ENCODE assay signal across 8 mouse cellular contexts in the genomic region with DNA sequence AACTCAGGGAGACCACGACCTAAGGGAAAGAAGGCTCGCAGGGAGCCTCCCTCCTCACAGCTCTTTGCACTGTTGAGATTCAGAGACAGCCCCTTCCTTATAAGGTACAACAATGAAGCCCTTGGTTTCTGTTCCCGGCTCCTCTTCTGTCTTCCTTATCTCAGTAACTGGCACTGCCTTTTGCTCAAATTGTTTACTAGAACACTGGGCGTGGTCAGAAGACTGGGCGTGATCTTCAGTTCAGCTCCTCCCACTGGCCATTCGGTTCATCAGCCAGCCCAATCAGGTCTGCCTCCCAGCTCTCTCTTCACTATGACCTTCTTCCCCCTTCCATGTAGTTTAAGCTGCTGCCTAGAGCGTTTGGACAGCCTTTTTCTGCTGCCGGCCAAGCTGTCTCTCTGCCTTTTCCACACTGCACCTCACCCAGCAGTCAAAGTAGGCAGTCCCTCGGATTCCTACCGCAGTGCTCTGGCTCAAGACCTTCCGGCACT. TPM values are rescaled to one million over a fixed set of nuclear protein-coding genes. Genes with fewer than 3 reads are reported as not detected.
DNase-seq lines count a peak whose midpoint lies in the region; ATAC-seq and TF ChIP-seq lines count a peak whose summit lies in the region.

No protein-coding gene starts in this region.

- no peak for TF ChIP-seq EP300 in ES-Bruce4 (IDR thresholded peaks at IDR 0.05; ENCODE audit: insufficient read depth, low read depth, low read length)

- no peak overlapping the region for H3K9ac ChIP-seq in ES-Bruce4 (ENCODE audit: low read depth, poor library complexity, severe bottlenecking)
- H3K9ac ChIP-seq in embryonic facial prominence, embryonic 13.5 days, result 0 out of 2 replicates have a peak overlapping the region, but pooled peaks have one; percentile 6
- peak overlapping the region; percentile 47 for H3K9ac ChIP-seq in heart, embryonic 15.5 days
- 0 out of 2 replicates have a peak overlapping the region, but pooled peaks have one; percentile 18 for H3K9ac ChIP-seq in kidney, postnatal 0 days (ENCODE audit: low read depth, low read length)

- peak overlapping the region; percentile 46 for H3K4me2 ChIP-seq in embryonic facial prominence, embryonic 13.5 days
- peak overlapping the region; percentile 58 for H3K4me2 ChIP-seq in heart, embryonic 15.5 days
- H3K4me2 ChIP-seq in kidney, postnatal 0 days (ENCODE audit: low read length), result peak overlapping the region; percentile 43

- no peak for TF ChIP-seq CTCF in ES-Bruce4 (IDR thresholded peaks at IDR 0.05; ENCODE audit: low read depth, low read length)
- TF ChIP-seq CTCF in kidney, postnatal 0 days (IDR thresholded peaks at IDR 0.05; ENCODE audit: low read depth), result no peak

- no peaks in the 10 kb centered on the region for H3K27me3 ChIP-seq in ES-Bruce4 (ENCODE audit: control insufficient read depth, insufficient read depth, low read length, poor library complexity, severe bottlenecking)
- no peaks in the 10 kb centered on the region for H3K27me3 ChIP-seq in embryonic facial prominence, embryonic 13.5 days
- no peaks in the 10 kb centered on the region for H3K27me3 ChIP-seq in heart, embryonic 15.5 days
- no peaks in the 10 kb centered on the region for H3K27me3 ChIP-seq in kidney, postnatal 0 days (ENCODE audit: insufficient read depth, low read length)

- peak; percentile 83 to 94 for DNase-seq in adrenal gland, adult (ENCODE audit: inconsistent age in 2 of 2, low spot score in 1 of 2)
- DNase-seq in kidney, postnatal 0 days (ENCODE audit: low spot score), result peak; percentile 81
- peak; percentile 94 for DNase-seq in skeletal muscle tissue, adult 2 months (ENCODE audit: low read depth, low spot score)
- DNase-seq in frontal cortex, postnatal 14 days (ENCODE audit: low spot score in 2 of 2), result no peak

- peak; percentile 9 for TF ChIP-seq POLR2A in ES-Bruce4 (IDR thresholded peaks at IDR 0.05; ENCODE audit: insufficient read depth, low read length)

- H3K36me3 ChIP-seq in ES-Bruce4 (ENCODE audit: control insufficient read depth, insufficient read depth, low read length, poor library complexity, severe bottlenecking), result no peaks in the 10 kb centered on the region
- H3K36me3 ChIP-seq in embryonic facial prominence, embryonic 13.5 days, result no peaks in the 10 kb centered on the region
- H3K36me3 ChIP-seq in heart, embryonic 15.5 days, result no peaks in the 10 kb centered on the region
- H3K36me3 ChIP-seq in kidney, postnatal 0 days (ENCODE audit: insufficient read depth, low read length), result no peaks in the 10 kb centered on the region
- H3K36me3 ChIP-seq in macrophage (ENCODE audit: inconsistent target), result no peaks in the 10 kb centered on the region

- H3K27ac ChIP-seq in ES-Bruce4 (ENCODE audit: insufficient read depth, low read length) (peak overlapping the region; percentile 52), macrophage (no peak overlapping the region)
- no peak overlapping the region for H3K27ac ChIP-seq in embryonic facial prominence, embryonic 13.5 days
- peak overlapping the region; percentile 82 for H3K27ac ChIP-seq in heart, embryonic 15.5 days
- H3K27ac ChIP-seq in kidney, postnatal 0 days, result peak overlapping the region; percentile 57; the same call in 1 of the 2 replicates

- H3K79me2 ChIP-seq in macrophage (ENCODE audit: inconsistent target), result no peaks in the 10 kb centered on the region

- H3K9me3 ChIP-seq in ES-Bruce4 (replicated peaks; ENCODE audit: control insufficient read depth, insufficient read depth, low read length, poor library complexity, severe bottlenecking), result no peaks in the 10 kb centered on the region
- no peaks in the 10 kb centered on the region for H3K9me3 ChIP-seq in embryonic facial prominence, embryonic 13.5 days
- no peaks in the 10 kb centered on the region for H3K9me3 ChIP-seq in heart, embryonic 15.5 days (replicated peaks)
- H3K9me3 ChIP-seq in kidney, postnatal 0 days (replicated peaks; ENCODE audit: low read length), result no peaks in the 10 kb centered on the region

- ATAC-seq in embryonic facial prominence, embryonic 13.5 days (ENCODE audit: insufficient number of reproducible peaks, insufficient read depth, low FRiP score, low TSS enrichment, low read depth), result no peak
- peak; percentile 81 for ATAC-seq in heart, embryonic 15.5 days (replicated peaks; ENCODE audit: insufficient number of reproducible peaks, insufficient read depth, low FRiP score, low read depth)
- peak; percentile 78; the same call in 1 of the 2 replicates for ATAC-seq in kidney, postnatal 0 days (replicated peaks; ENCODE audit: low FRiP score, low read depth)

- peak overlapping the region; percentile 22 for H3K4me3 ChIP-seq in ES-Bruce4 (ENCODE audit: low read depth, low read length)
- peak overlapping the region; percentile 17 for H3K4me3 ChIP-seq in embryonic facial prominence, embryonic 13.5 days
- H3K4me3 ChIP-seq in heart, embryonic 15.5 days, result peak overlapping the region; percentile 42
- H3K4me3 ChIP-seq in kidney, postnatal 0 days (replicated peaks; ENCODE audit: low read depth, low read length), result 0 out of 2 replicates have a peak overlapping the region, but pooled peaks have one; percentile 5
- H3K4me3 ChIP-seq in macrophage (ENCODE audit: inconsistent target), result peak overlapping the region; percentile 23; the same call in 1 of the 2 replicates

- H3K4me1 ChIP-seq in ES-Bruce4 (ENCODE audit: control insufficient read depth, insufficient read depth, low read length), result no peaks in the 10 kb centered on the region
- H3K4me1 ChIP-seq in embryonic facial prominence, embryonic 13.5 days, result peaks cover 18% of the 10 kb centered on the region
- peaks cover 24% of the 10 kb centered on the region for H3K4me1 ChIP-seq in heart, embryonic 15.5 days (replicated peaks)
- peaks cover 7% of the 10 kb centered on the region; the same call in 1 of the 2 replicates for H3K4me1 ChIP-seq in kidney, postnatal 0 days (replicated peaks; ENCODE audit: insufficient read depth, low read length)

- WGBS in embryonic facial prominence, embryonic 13.5 days, result 10% methylated on average over 11 of the region's 11 CpGs
- 9% methylated on average over 11 of the region's 11 CpGs for WGBS in heart, embryonic 15.5 days
- WGBS in kidney, postnatal 0 days, result 18% methylated on average over 11 of the region's 11 CpGs
- 15% methylated on average over 11 of the region's 11 CpGs for WGBS in macrophage (ENCODE audit: missing documents)

RNA-seq across cellular contexts. Expression of gene Ak3, which starts 19.3 kb away (rescaled TPM):
- polyA plus RNA-seq in ES-Bruce4 (2011; ENCODE audit: insufficient read depth, insufficient read length, low read depth, missing spikeins) (20.4 and 23.3 TPM in 2 replicates), macrophage (2018) (36.0 to 43.1 TPM (median 41.6 TPM) in 3 replicates)
- 68.8 and 72.8 TPM in 2 replicates for polyA plus RNA-seq in embryonic facial prominence, embryonic 13.5 days (2015; fragmentation: Nextera tagmentation; extraction: Ambion mirVana)
- polyA plus RNA-seq in heart, embryonic 15.5 days (2015; fragmentation: Nextera tagmentation; extraction: Ambion mirVana), result 87.6 and 87.7 TPM in 2 replicates
- polyA plus RNA-seq in kidney, postnatal 0 days (2015; fragmentation: Nextera tagmentation; extraction: Ambion mirVana), result 105 and 115 TPM in 2 replicates
- total RNA-seq in macrophage (2018; cell fraction: chromatin; rRNA removed), result 10 to 100 TPM in 12 of 26 experiments, 1 to 10 TPM in 13, under 1 TPM in 1; 0.87 to 21.2 (median 9.4) TPM
- 10 to 100 TPM; 24.5 to 50.9 (median 33.1) TPM for total RNA-seq in macrophage (2018; cell fraction: cytosol; rRNA removed)
- total RNA-seq in macrophage (2018; cell fraction: nucleus; rRNA removed), result 10 to 100 TPM in 18 of 26 experiments, 1 to 10 TPM in 8; 6.2 to 27.5 (median 12.2) TPM

RNA-seq across cellular contexts. Expression of gene Rcl1, which starts 34.1 kb away (rescaled TPM):
- polyA plus RNA-seq in ES-Bruce4 (2011; ENCODE audit: insufficient read depth, insufficient read length, low read depth, missing spikeins) (53.3 and 53.9 TPM in 2 replicates), macrophage (2018) (5.0 to 11.9 TPM (median 5.2 TPM) in 3 replicates)
- 60.4 and 67.0 TPM in 2 replicates for polyA plus RNA-seq in embryonic facial prominence, embryonic 13.5 days (2015; fragmentation: Nextera tagmentation; extraction: Ambion mirVana)
- 14.2 and 25.7 TPM in 2 replicates for polyA plus RNA-seq in heart, embryonic 15.5 days (2015; fragmentation: Nextera tagmentation; extraction: Ambion mirVana)
- polyA plus RNA-seq in kidney, postnatal 0 days (2015; fragmentation: Nextera tagmentation; extraction: Ambion mirVana), result 42.7 and 48.4 TPM in 2 replicates
- total RNA-seq in macrophage (2018; cell fraction: chromatin; rRNA removed), result 10 to 100 TPM in 1 of 26 experiments, 1 to 10 TPM in 25; 2.9 to 11.7 (median 5.0) TPM
- 10 to 100 TPM in 2 of 26 experiments, 1 to 10 TPM in 24; 4.2 to 11.2 (median 6.0) TPM for total RNA-seq in macrophage (2018; cell fraction: cytosol; rRNA removed)
- total RNA-seq in macrophage (2018; cell fraction: nucleus; rRNA removed), result 10 to 100 TPM in 2 of 26 experiments, 1 to 10 TPM in 24; 2.4 to 12.9 (median 4.3) TPM

Comparison
In these comparisons a context has a peak if more than half of its experiments do, and no peak if none do; other contexts are left out.
1. H3K27ac ChIP-seq: peak in ES-Bruce4 (single experiment), heart, embryonic 15.5 days (single experiment) and kidney, postnatal 0 days (single experiment); none in embryonic facial prominence, embryonic 13.5 days (single experiment) and macrophage (single experiment).
2. DNase-seq: peak in adrenal gland, adult (2 of 2), kidney, postnatal 0 days (single experiment) and skeletal muscle tissue, adult 2 months (single experiment); none in frontal cortex, postnatal 14 days (0 of 2).
3. Peak in every context shown above with its lines, with median percentiles within 50 percentile points of each other: H3K4me3 ChIP-seq and H3K4me2 ChIP-seq.